Mouse (Mus musculus): ENCODE measurements around the gene Gm10277.

Gm10277 gene

GRCm38 (mm10) chr11:77787707-77788106 is at the start of gene Gm10277:
Gene Gm10277, minus strand, starts transcription at chr11:77787747.
- DNase-seq = peak in 1 of 2 experiments; percentile 47

- DNase-seq = peak; percentile 52 to 83
Measured at GRCm38 (mm10) chr11:77836751-77837150, 49.2 kb upstream of the Gm10277 start.

DNA sequence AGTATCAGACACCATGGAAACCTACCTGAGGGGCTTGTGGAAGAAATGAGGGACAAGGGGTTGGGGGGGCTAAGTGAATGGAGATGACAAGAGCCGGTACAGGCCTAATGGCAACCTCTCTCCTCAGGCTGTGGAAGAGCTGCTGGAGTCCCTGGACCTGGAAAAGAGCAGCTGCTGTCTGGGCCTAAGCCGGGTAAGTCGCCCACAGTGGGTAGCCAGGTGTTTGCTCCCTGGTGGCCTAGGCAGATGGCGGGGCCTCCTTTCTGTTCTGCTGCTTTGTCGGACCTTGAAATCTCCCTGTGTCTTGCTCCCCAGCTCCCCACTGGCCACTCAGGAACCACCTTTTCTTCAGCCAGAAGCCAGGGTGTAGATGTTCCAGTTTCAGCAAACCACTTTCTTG is 48.7 kb upstream of the Gm10277 start:
- no peak for DNase-seq

DNA sequence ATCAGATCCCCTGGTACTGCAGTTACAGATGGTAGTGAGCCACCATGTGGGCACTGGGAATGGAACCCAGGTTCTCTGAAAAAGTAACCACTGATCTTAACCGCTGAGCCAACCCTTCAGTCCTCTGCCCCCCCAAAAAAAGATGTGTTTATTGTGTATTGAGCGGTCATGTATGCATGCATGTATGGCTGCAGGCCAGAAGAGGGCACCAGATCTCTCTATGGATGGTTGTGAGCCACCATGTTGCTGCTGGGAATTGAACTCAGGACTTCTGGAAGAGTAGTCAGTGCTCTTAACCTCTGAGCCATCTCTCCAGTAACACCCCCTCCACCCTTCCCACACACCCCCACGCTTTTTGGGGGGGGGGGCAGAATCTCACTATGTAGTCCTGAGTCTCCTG is 47.6 kb upstream of the Gm10277 start:
- no peak for DNase-seq

- DNase-seq = no peak
Measured at GRCm38 (mm10) chr11:77832541-77832940, 45.0 kb upstream of the Gm10277 start.

GRCm38 (mm10) chr11:77830875-77831274 is 43.3 kb upstream of the Gm10277 start:
- peak; percentile 24 to 78 for DNase-seq

- DNase-seq = peak in 1 of 2 experiments; percentile 34
Measured at GRCm38 (mm10) chr11:77829043-77829841, 41.7 kb upstream of the Gm10277 start.

GRCm38 (mm10) chr11:77828163-77828562 is 40.6 kb upstream of the Gm10277 start:
- DNase-seq = no peak

DNA sequence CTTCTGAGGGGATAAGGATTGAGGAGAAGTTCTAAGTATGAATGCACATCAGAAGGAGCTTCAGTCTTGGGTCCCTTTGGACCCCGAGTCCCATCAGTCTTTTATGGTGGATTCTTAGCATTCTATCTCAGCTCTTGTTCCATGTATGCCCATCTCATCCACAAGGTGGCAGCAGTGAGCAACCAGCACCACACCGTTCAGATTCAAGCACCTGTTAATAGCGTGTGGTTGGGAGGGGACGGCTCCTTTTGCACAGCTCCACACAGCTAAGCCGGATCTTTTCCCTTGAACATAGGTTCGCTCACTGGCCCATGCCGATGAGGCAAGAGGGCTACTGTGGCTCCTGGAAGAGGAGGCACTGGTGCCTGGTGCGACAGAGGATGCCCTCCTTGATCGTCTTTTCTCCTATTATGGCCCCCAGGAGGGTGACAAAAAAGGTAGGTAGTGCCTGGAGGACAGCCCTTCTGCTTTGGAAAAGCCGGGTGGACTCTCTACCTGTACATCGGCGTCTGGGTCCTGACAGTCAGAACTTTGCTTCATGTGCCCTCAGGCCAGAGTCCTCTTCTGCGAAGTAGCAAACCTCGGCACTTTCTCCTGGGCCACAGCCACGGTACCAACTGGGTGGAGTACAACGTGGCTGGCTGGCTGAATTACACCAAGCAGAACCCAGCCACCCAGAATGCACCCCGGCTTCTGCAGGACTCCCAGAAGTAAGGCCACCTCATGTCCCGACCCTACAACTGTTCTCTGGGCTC is 39.9 kb upstream of the Gm10277 start:
- peak; percentile 82 to 88 for DNase-seq

GRCm38 (mm10) chr11:77826311-77826710 is 38.8 kb upstream of the Gm10277 start:
- no peak for DNase-seq

GRCm38 (mm10) chr11:77825853-77826252 is 38.3 kb upstream of the Gm10277 start:
- peak; percentile 77 to 80 for DNase-seq

DNA sequence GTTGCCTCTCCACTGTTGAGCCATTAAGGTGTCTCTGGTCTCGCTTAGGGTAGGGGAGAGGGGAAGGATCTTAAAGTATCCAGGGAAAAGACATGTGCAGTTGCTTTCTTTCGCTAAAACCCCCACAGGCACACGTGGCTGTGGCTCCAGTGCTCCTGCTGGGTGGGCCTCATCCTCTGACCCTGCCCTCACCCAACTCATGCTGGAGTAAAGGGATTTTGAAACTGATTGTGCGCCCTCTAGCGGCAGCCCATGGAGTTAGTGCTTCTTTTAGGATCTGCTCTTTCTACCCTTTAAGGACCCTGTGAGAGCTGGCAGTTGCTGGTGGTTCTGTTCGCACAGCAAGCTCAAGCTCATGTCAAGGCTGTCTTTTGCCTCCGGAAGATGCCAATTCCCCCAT is 35.2 kb upstream of the Gm10277 start:
- peak in 1 of 2 experiments; percentile 75 for DNase-seq

DNA sequence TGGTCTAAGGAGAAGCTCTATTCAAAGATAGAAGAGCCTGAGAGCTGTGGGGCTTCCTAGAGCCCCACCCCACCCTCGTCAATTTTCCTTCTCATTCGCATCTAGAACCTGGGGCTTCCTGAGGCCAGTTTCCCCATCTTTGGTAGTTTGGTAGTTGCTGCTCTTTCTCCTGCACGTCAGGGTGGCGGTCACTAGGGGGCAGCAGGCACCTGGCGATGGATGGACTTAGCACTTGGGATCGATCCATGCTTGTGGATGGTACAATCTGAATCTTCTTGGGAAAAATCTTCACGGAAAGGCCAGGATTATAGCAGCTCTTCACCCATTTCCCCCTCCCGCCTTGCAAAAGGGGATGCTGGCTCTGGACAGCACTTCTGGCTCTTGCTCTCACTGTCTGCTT is 34.1 kb upstream of the Gm10277 start:
- DNase-seq = peak; percentile 68 to 73

DNA sequence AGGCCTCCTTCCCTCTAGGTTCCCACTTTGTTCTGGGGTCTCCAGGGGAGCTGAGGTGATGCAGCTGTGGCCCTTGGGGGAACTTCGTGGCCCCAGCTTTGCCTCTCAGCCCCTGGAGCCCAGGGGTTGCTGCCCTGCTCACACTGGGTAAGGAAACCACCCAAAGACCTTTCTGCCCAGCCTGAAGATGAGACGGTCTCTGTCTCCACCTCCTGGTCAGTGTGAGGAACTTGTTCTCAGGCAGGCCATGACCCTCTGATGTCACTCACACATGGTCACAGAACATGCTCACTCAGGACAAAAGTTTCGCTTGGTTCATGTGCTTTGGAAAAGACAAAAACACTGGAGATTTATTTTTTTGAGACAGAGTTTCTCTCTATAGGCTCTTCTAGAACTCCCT is 28.5 kb upstream of the Gm10277 start:
- DNase-seq = peak; percentile 62 to 76

- DNase-seq = peak; percentile 24 to 69
Measured at GRCm38 (mm10) chr11:77813969-77814368, 26.4 kb upstream of the Gm10277 start.

GRCm38 (mm10) chr11:77810018-77810417 is 22.5 kb upstream of the Gm10277 start:
- no peak for DNase-seq

DNA sequence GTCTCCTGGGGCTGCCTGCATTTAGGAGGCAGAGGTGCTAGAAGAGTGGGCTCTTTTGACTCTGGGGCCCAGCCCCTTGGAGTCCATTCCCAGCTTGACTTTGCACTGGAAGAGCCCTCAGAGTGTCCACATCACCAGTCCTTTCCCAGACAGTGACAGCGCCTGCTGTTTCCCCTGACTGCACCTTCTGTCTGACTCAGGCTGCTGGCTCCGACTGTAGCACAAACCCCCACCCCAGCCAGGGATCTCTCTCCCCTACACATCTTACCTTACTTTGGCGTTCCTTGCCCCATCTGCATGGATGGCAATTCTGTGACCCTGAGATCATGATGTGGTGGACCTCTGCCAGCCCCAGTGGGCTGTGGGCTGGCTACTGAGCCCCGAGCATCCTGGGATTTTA is 21.7 kb upstream of the Gm10277 start:
- DNase-seq = no peak

GRCm38 (mm10) chr11:77808051-77808465 is 20.5 kb upstream of the Gm10277 start:
- DNase-seq = peak; percentile 56 to 74

DNA sequence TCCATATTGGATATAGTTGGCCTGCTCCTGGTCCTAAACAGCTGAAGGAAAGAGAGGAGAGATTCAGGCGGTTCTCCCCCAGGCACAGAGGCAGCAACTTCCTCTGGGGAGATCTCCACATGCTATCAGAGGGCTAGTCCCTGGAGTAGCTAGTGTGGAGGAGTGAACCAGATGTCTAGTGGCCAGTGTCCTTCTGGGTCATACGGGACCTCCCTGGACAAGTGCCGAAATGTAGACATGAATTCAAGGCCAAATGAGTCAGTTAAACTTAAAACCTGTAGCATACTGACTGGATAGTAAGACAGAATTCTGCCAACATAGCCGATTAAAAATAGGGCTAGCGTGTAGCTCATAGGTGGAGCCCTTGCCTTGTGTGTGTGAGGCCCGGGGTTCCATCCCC is 19.3 kb upstream of the Gm10277 start:
- DNase-seq = no peak

DNA sequence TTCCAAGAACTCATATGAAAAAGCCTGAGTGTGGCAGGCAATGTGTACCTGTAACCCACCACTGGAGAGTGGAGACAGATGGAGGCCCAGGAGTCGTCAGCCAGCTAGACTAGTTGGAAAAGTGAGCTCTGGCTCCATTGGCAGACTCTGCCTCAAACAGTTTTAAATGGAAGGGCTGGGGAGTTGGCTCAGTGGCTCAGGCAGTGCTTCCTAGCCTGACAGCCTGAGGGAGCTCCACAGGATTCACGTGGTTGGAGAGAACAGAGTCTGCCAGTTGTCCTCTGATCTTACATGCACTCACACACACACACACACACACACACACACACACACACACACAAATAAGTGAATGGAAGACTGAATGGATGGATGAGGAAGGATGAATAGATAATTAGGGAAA is 18.7 kb upstream of the Gm10277 start:
- peak; percentile 47 to 77 for DNase-seq

DNA sequence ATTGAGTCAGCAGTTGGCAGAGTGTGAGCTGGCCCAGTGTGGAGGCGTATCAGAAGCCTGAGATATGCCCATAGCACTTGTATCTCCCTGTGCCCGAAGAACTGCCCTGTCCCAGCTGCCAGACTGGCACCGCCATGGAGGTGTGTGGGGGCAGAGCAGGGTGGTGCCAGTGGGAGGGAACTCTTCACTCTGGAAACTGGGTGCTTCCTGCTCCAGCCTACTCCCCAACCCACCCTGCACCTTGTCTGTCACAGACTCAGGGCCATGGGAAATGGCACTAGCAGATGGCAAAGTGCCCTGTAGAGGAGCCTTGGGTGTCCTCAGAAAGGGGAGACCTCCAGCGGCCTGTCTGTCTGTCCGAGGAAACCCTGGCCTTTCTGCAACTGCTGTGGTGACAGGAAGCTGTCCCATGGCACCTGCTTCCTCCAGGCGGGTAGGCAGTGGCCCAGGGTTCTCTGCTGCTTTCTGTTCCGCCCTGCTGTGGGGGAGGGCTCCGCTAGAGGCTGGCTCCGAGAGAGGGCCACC is 14.9 kb upstream of the Gm10277 start:
- peak; percentile 35 to 68 for DNase-seq

GRCm38 (mm10) chr11:77800869-77801701 is 13.5 kb upstream of the Gm10277 start:
- peak; percentile 80 to 91 for DNase-seq

GRCm38 (mm10) chr11:77800491-77800868 is 12.9 kb upstream of the Gm10277 start:
- no peak for DNase-seq
